Mouse (Mus musculus): ENCODE measurements around the gene Leap2.

DNA sequence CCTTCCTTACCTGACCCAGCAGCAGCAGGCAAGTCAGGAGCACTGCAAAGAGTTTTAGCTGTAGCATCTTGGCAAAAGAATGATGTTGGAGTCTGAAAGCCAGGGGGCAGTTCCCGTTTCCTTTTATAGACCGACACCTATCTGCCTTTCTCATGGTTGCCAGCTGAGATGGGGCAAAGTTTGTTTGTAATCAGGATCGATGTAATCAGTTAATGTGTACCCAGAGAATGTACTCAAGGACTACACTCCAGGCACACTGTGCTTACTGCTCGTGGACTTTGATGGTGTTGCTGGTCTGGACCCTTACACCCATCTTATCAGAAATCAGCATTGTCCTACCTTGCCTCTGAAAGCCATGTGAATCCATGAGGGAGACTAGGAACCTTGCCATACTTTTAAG is at the start of gene Leap2:
- TF ChIP-seq CTCF (IDR thresholded peaks at IDR 0.05; ENCODE audit: borderline replicate concordance, extremely low read depth, insufficient read depth, insufficient read length) (no peak), POLR2A (IDR thresholded peaks at IDR 0.05; ENCODE audit: borderline replicate concordance, extremely low read depth, insufficient read depth, insufficient read length, poor library complexity, severe bottlenecking) (no peak)

All from brain, embryonic 14.5 days (tissue).